Mouse (Mus musculus): ENCODE measurements around the gene Dnajb14. TPM values are rescaled to one million over a fixed set of nuclear protein-coding genes. Genes with fewer than 3 reads are reported as not detected.
"Not testable (repeated sequence)": the region's sequence is repeated elsewhere in the genome, so short reads cannot be mapped to it uniquely, and the experiment has no call there.

Gene Dnajb14
- total and polyA plus RNA-seq, 2 experiments, result 2.2 to 5.9 TPM

DNA sequence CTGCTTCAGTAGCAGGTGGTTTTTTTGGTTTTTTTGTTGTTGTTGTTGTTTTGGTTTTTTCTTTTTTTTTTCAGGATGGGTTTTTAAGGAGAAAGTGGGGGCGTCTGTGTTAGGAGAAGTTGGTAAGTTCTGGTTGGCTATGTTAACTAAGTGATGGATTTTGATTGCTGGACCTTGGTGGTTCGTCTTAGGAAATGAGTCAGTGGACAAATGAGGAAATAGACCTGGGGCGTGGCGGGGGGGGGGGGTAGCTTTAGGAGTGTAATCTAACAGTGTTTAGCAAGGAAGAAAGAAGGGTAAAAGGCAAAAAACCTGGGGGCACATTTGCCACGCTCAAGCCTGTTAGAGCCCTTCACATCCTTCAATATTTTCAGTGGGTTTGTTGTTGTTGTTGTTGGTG is 20.9 kb upstream of the Dnajb14 start:
- H3K9ac ChIP-seq (ENCODE audit: low read depth, low read length), result no peak overlapping the region
- WGBS, result 60% methylated on average over 5 of the region's 5 CpGs

DNA sequence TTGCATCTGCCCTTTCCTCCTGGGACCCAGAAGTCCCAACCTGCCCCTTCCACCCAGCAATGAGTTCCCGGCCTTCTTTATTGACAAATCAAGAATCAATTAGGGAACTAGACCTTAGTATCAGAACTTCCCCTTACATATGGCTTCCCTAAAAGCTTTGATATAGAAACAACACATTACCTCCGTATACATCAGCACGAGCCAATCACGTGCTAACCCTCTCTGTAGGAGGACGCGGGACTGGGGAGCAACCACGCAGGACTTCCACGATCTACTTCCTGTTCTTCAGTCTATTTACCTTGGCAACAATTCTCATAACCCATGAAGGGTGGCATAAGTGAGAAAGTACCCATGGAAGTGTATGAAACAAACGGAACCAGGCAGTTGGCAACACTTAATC is 19.1 kb upstream of the Dnajb14 start:
- 83% methylated on average over 9 of the region's 9 CpGs for WGBS

More for the DNA sequence above, 20.9 kb upstream of the Dnajb14 start:
- Histone ChIP-seq H3K36me3 (ENCODE audit: control insufficient read depth, insufficient read depth, low read length) (no peaks in the 10 kb centered on the region), H3K4me1 (ENCODE audit: control insufficient read depth, insufficient read depth, low read length) (no peaks in the 10 kb centered on the region), H3K79me2 (ENCODE audit: control insufficient read depth, insufficient read depth, low read length) (no peaks in the 10 kb centered on the region), H3K4me3 (ENCODE audit: insufficient read depth, low read depth, low read length) (no peak overlapping the region), H3K27ac (replicated peaks; ENCODE audit: insufficient read depth, low read depth, low read length) (no peak overlapping the region), H3K27me3 (ENCODE audit: control insufficient read depth, insufficient read depth, low read length) (no peaks in the 10 kb centered on the region)
- DNase-seq (ENCODE audit: extremely low read depth, low read depth, low spot score), result no peak
- TF ChIP-seq POLR2A (IDR thresholded peaks at IDR 0.05; ENCODE audit: extremely low read depth, insufficient read depth, low read length) (no peak), CTCF (IDR thresholded peaks at IDR 0.05; ENCODE audit: low read depth, low read length) (no peak)

DNA sequence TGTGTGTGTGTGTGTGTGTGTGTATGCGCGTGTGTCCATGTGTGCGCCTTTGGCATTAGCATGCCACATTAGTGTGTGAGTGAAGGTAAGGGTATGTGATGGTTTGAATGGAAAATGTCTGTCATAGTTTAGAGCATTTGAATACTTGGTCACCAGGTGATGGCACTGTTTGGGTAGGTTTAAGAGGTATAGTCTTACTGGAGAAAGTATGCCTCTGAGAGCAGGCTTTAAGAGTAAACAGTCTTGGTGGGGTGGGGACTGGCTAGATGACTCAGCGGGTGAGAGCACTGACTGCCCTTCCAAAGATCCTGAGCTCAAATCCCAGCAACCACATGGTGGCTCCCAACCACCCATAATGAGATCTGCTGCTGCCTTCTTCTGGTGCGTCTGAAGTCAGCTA is 17.8 kb upstream of the Dnajb14 start:
- DNase-seq (ENCODE audit: extremely low read depth, low read depth, low spot score), result no peak
- 93% methylated on average over 5 of the region's 5 CpGs for WGBS

More for the DNA sequence above, 19.1 kb upstream of the Dnajb14 start:
- Histone ChIP-seq H3K4me1 (ENCODE audit: control insufficient read depth, insufficient read depth, low read length) (no peaks in the 10 kb centered on the region), H3K79me2 (ENCODE audit: control insufficient read depth, insufficient read depth, low read length) (no peaks in the 10 kb centered on the region), H3K4me3 (ENCODE audit: insufficient read depth, low read depth, low read length) (no peak overlapping the region), H3K27me3 (ENCODE audit: control insufficient read depth, insufficient read depth, low read length) (no peaks in the 10 kb centered on the region), H3K9ac (ENCODE audit: low read depth, low read length) (no peak overlapping the region), H3K36me3 (ENCODE audit: control insufficient read depth, insufficient read depth, low read length) (no peaks in the 10 kb centered on the region), H3K27ac (replicated peaks; ENCODE audit: insufficient read depth, low read depth, low read length) (no peak overlapping the region)
- TF ChIP-seq POLR2A (IDR thresholded peaks at IDR 0.05; ENCODE audit: extremely low read depth, insufficient read depth, low read length) (no peak), CTCF (IDR thresholded peaks at IDR 0.05; ENCODE audit: low read depth, low read length) (no peak)
- DNase-seq (ENCODE audit: extremely low read depth, low read depth, low spot score), result no peak

DNA sequence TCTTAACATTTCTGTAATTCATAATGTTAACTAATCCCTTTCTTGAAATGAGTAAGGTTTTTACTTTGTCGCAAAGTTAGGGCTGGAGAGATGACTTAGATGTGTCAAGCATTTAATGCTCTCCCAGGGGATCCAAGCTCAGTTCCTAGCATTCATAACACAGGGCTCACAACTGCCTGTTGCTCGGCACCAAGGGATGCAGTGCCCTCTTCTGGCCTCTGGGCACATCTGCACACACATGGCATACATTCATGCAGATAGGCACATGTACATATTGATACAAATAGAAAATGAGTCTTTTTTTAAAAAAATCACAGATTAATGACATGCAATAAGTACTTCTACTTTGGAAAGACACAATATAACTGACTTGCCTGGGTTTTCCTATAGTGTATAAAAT is 16.3 kb upstream of the Dnajb14 start:
- no peaks in the 10 kb centered on the region for H3K79me2 ChIP-seq (ENCODE audit: control insufficient read depth, insufficient read depth, low read length)
- H3K36me3 ChIP-seq (ENCODE audit: control insufficient read depth, insufficient read depth, low read length), result no peaks in the 10 kb centered on the region
- H3K4me3 ChIP-seq (ENCODE audit: insufficient read depth, low read depth, low read length), result no peak overlapping the region
- H3K9ac ChIP-seq (ENCODE audit: low read depth, low read length), result no peak overlapping the region
- no peak for TF ChIP-seq POLR2A (IDR thresholded peaks at IDR 0.05; ENCODE audit: extremely low read depth, insufficient read depth, low read length)
- TF ChIP-seq CTCF (IDR thresholded peaks at IDR 0.05; ENCODE audit: low read depth, low read length), result no peak
- 96% methylated on average over 2 of the region's 2 CpGs for WGBS
- no peak overlapping the region for H3K27ac ChIP-seq (replicated peaks; ENCODE audit: insufficient read depth, low read depth, low read length)
- no peaks in the 10 kb centered on the region; the same call in 1 of the 2 replicates for H3K4me1 ChIP-seq (ENCODE audit: control insufficient read depth, insufficient read depth, low read length)
- no peaks in the 10 kb centered on the region for H3K27me3 ChIP-seq (ENCODE audit: control insufficient read depth, insufficient read depth, low read length)
- DNase-seq (ENCODE audit: extremely low read depth, low read depth, low spot score), result no peak

More for the DNA sequence above, 17.8 kb upstream of the Dnajb14 start:
- Histone ChIP-seq H3K79me2 (ENCODE audit: control insufficient read depth, insufficient read depth, low read length) (no peaks in the 10 kb centered on the region), H3K27me3 (ENCODE audit: control insufficient read depth, insufficient read depth, low read length) (no peaks in the 10 kb centered on the region), H3K9ac (ENCODE audit: low read depth, low read length) (no peak overlapping the region), H3K4me1 (ENCODE audit: control insufficient read depth, insufficient read depth, low read length) (no peaks in the 10 kb centered on the region; the same call in 1 of the 2 replicates), H3K27ac (replicated peaks; ENCODE audit: insufficient read depth, low read depth, low read length) (no peak overlapping the region), H3K36me3 (ENCODE audit: control insufficient read depth, insufficient read depth, low read length) (no peaks in the 10 kb centered on the region), H3K4me3 (ENCODE audit: insufficient read depth, low read depth, low read length) (no peak overlapping the region)
- TF ChIP-seq CTCF (IDR thresholded peaks at IDR 0.05; ENCODE audit: low read depth, low read length) (no peak), POLR2A (IDR thresholded peaks at IDR 0.05; ENCODE audit: extremely low read depth, insufficient read depth, low read length) (no peak)

DNA sequence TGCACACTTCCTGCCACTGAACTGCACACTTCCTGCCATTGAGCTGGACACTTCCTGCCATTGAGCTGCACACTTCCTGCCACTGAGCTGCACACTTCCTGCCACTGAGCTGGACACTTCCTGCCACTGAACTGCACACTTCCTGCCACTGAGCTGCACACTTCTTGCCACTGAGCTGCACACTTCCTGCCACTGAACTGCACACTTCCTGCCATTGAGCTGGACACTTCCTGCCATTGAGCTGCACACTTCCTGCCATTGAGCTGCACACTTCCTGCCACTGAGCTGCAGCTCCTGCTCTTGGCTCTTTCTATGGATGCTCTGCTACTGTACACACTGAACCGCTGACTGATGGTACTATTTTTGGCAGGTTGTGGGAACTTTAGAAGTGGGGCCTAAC is 14.5 kb upstream of the Dnajb14 start:
- 94% methylated on average over 1 of the region's 1 CpGs for WGBS

DNA sequence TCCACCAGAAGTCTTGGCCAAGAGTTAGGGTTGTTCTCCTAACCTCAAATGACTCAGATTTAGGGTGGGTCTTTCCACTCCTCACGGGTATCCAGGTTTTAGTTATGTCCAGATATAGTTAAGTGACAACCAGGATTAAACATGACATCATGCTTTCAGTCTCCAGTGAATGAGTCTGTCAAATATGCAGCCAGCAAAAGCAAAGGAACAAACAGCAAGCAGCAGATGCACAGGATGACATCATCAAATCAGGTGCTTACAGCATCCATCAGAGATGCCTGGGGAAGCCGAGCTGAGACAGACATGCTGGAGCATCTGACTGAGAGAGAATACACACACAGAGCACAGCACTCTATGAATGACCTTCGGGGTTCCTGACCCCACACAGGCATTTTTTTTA is 12.1 kb upstream of the Dnajb14 start:
- H3K9ac ChIP-seq (ENCODE audit: low read depth, low read length), result no peak overlapping the region
- DNase-seq (ENCODE audit: extremely low read depth, low read depth, low spot score), result no peak
- TF ChIP-seq CTCF (IDR thresholded peaks at IDR 0.05; ENCODE audit: low read depth, low read length) (no peak), POLR2A (IDR thresholded peaks at IDR 0.05; ENCODE audit: extremely low read depth, insufficient read depth, low read length) (no peak)
- no peak overlapping the region for H3K27ac ChIP-seq (replicated peaks; ENCODE audit: insufficient read depth, low read depth, low read length)
- H3K4me3 ChIP-seq (ENCODE audit: insufficient read depth, low read depth, low read length), result no peak overlapping the region
- H3K36me3 ChIP-seq (ENCODE audit: control insufficient read depth, insufficient read depth, low read length), result no peaks in the 10 kb centered on the region
- H3K4me1 ChIP-seq (ENCODE audit: control insufficient read depth, insufficient read depth, low read length), result peaks cover 4% of the 10 kb centered on the region
- no peaks in the 10 kb centered on the region for H3K79me2 ChIP-seq (ENCODE audit: control insufficient read depth, insufficient read depth, low read length)
- WGBS, result 77% methylated on average over 3 of the region's 3 CpGs
- H3K27me3 ChIP-seq (ENCODE audit: control insufficient read depth, insufficient read depth, low read length), result no peaks in the 10 kb centered on the region

More for the DNA sequence above, 14.5 kb upstream of the Dnajb14 start:
- H3K27me3 ChIP-seq (ENCODE audit: control insufficient read depth, insufficient read depth, low read length); H3K9ac ChIP-seq (ENCODE audit: low read depth, low read length); H3K36me3 ChIP-seq (ENCODE audit: control insufficient read depth, insufficient read depth, low read length); H3K4me1 ChIP-seq (ENCODE audit: control insufficient read depth, insufficient read depth, low read length); H3K79me2 ChIP-seq (ENCODE audit: control insufficient read depth, insufficient read depth, low read length); H3K4me3 ChIP-seq (ENCODE audit: insufficient read depth, low read depth, low read length); H3K27ac ChIP-seq (replicated peaks; ENCODE audit: insufficient read depth, low read depth, low read length); DNase-seq (ENCODE audit: extremely low read depth, low read depth, low spot score): not testable (repeated sequence)

Measured in liver, adult 2 months (tissue).